Mouse (Mus musculus): Measurements from ENCODE around the gene Spint2. TPM values are rescaled to one million over a fixed set of nuclear protein-coding genes. Genes with fewer than 3 reads are reported as not detected.

Spint2 gene
- total RNA-seq, 1 experiment from 2014 or later: 2.6 TPM

DNA sequence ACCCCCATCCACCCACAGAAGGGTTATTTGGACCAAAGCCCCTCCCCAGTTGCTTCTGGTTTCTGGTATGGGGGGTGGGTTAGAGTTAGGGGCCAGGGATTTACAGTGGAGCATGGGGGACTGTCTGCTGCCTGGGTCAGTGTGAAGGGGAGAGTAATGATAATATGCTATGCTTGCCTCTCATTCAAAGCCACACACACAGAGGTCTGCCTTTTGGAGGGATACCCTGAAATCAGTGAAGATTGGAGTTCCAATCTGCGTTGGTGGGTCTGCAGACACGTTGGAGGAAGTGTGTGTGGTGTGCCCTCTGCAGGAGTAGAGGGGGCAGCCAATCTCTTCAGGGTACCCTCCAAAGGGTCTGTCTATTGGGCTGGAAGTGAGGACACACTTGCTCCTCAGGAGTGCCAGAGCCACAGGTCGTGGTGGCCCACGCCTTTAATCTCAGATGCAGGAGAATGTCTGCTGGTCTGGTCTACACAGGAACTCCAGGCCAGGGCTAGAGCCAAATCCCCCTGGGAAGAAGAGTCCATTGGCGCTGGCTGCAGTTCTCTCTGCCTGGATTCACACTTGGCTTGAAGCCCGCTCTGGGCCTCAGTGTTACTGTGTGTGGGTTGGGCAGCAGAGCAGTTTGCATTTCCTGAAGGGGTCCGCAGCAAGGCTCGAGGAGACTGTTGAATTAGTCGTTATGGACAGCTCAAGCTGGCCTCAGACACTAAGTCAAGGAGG, 23.7 kb upstream of the Spint2 start:
- no peak for ATAC-seq (replicated peaks; ENCODE audit: insufficient number of reproducible peaks, low FRiP score, low TSS enrichment, poor library complexity, severe bottlenecking)

DNA sequence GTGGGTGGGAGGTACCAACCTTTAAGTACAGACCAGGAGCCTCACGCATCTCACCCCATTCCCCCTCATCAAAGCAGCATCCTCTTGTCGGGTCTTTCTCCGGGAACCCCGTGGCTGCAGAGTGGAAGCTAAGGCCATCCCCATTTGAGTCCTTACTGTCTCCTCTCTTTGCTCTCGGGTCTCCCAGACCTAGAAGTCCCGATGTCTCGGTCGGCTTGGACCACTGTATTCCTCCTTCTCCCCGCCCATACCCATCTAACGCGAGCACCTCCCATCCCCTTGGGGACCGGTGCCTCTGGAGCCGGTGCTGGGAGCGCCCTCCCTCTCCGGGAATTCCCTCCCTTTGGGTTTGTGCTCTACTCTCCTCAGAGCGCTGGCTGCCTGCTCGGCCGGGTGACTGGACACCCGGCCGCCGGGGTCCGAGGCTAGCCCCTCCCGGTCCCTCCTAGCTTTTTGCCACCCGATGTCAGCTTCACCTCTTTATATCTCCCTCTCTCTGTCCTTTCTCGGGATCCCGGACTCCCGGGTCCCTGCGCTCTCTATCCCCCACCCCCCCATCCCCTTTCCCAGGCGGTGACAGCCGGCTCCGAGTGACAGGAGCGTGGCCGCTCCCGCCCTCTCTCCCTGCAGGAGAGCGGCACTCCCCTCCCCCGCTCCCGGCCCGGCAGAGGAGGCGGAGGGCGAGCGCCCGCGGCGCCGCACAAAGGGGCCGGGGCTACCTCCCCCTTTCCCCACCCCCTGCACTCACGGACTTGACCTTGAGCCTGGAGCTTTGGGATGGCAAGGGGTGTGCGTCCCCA, 23.0 kb upstream of the Spint2 start:
- no peak for ATAC-seq (replicated peaks; ENCODE audit: insufficient number of reproducible peaks, low FRiP score, low TSS enrichment, poor library complexity, severe bottlenecking)

GRCm38 (mm10) chr7:29303738-29304462, 22.2 kb upstream of the Spint2 start, which contains the start of gene Dpf1:
Gene Dpf1, plus strand, starts transcription at chr7:29303951.
- ATAC-seq (replicated peaks; ENCODE audit: insufficient number of reproducible peaks, low FRiP score, low TSS enrichment, poor library complexity, severe bottlenecking): 0 out of 2 replicates have a peak, but pooled peaks have one; percentile 14

DNA sequence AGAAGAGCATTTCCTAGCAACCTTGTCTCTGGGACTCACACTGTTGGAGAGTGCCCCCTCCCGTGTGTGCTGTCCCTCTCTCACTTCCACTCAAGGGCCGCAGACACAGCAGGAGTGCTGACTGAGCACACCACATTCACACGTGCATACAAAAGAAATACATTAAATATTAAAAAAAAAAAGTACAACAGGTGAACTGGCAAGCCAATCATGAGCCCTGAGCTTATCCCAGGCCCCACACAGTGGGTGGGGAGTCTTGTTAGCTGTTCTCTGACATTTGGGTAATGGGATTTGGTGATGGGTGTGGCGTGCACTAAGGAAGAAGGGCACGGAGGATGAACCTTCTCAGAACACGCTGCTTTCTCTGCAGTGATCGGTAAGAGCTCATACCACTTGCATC, 20.9 kb upstream of the Spint2 start:
- no peak for ATAC-seq (replicated peaks; ENCODE audit: insufficient number of reproducible peaks, low FRiP score, low TSS enrichment, poor library complexity, severe bottlenecking)

GRCm38 (mm10) chr7:29301127-29301566, 19.4 kb upstream of the Spint2 start:
- no peak for ATAC-seq (replicated peaks; ENCODE audit: insufficient number of reproducible peaks, low FRiP score, low TSS enrichment, poor library complexity, severe bottlenecking)

DNA sequence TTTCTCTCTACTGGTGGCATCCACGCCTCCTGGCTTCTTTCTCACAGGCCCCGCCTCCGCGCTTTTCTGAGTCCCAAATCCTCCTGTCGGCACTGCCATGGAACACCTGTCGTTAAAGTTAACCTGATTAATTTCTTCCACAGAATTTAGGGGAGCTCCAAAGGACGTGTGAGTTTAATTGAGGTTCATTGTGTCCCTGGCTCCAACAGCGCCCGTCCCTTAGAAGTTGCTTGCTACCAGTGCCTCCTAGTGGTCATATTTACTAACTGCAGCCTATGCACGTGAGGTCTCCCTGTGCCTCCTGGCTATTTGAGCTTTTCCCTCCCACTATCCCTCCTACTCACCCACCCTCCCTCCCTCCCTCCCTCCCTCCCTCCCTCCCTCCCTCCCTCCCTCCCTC, 15.3 kb upstream of the Spint2 start:
- peak; percentile 74; the same call in 1 of the 2 replicates for ATAC-seq (replicated peaks; ENCODE audit: insufficient number of reproducible peaks, low FRiP score, low TSS enrichment, poor library complexity, severe bottlenecking)

- no peak for ATAC-seq (replicated peaks; ENCODE audit: insufficient number of reproducible peaks, low FRiP score, low TSS enrichment, poor library complexity, severe bottlenecking)
Measured at GRCm38 (mm10) chr7:29295861-29296647, 14.3 kb upstream of the Spint2 start.

- ATAC-seq (replicated peaks; ENCODE audit: insufficient number of reproducible peaks, low FRiP score, low TSS enrichment, poor library complexity, severe bottlenecking): 0 out of 2 replicates have a peak, but pooled peaks have one; percentile 15
Measured at GRCm38 (mm10) chr7:29294111-29294761, 12.5 kb upstream of the Spint2 start.

DNA sequence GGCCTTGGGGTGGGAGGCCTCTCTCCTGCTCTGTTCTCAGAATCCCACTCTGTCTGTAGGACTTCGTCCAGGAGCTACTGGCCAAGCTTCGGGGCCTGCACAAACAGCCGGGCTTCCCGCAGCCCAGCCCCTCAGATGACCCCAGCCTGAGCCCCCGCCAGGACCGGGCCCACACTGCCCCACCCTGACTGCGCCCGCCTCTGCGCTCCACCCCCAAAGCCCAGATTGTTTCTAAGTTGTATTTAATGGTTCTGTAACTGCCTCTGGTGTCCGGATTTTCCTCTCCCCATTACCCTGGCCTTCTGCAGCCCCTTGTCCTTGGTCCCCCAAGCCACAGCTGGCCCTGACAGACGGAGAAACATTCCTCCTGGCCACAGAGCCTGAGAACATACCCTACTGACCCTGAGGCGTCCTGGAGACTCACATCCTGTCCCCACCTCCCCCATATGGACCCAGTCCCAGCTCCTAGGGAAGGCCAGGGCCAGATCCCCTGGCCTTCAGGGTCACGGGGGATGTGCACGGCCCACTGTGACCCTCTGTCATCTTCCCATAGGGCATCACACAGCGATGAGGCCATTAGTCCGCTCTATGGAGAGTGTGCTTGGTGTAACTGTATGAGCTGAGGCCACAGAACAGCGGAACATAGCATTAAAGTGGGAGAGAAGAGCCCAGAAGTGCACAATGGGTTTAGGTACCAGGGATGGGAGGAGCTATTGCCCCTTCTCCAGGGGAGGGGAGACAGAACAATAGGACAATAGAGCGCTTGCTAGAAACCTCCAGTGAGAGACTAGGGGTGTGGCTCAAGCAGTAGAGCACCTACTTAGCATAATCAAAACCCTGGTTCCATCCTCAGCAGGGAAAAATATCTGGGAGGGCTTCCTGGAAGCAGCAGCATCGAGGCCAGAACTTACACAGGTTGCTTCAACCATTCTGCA, 11.7 kb upstream of the Spint2 start:
- no peak for ATAC-seq (replicated peaks; ENCODE audit: insufficient number of reproducible peaks, low FRiP score, low TSS enrichment, poor library complexity, severe bottlenecking)

DNA sequence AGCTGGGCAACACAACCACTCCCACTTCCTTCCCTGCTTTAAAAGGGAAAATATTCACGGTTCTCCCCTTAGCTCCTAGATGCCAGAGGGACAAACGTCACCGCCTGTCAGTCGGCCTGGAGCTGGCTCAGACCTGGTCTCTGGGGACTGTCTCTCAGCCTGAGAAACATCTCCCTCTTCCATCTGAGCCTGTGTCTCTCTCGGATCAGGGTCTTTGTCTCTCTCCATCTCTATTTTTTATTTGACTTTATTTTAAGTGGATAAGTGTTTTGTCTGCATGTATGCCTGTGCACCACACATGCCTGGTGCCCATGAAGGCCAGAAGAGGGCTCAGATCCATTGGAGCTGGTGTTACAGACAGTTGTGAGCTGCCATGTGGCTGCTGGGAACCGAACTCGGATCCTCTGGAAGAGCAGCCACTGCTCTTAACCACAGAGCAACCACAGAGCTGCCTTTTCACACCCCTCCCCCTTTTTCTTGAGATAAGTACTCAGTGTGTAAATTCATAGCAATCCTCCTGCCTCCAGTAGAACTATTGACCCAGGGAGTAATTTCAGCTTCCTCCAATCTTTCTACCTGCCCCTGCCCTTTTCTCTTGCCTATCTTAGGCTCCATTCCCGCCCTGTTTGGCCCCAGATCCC, 10.9 kb upstream of the Spint2 start:
- ATAC-seq (replicated peaks; ENCODE audit: insufficient number of reproducible peaks, low FRiP score, low TSS enrichment, poor library complexity, severe bottlenecking): no peak

- no peak for ATAC-seq (replicated peaks; ENCODE audit: insufficient number of reproducible peaks, low FRiP score, low TSS enrichment, poor library complexity, severe bottlenecking)
Measured at GRCm38 (mm10) chr7:29291616-29292457, 10.1 kb upstream of the Spint2 start.

- ATAC-seq (replicated peaks; ENCODE audit: insufficient number of reproducible peaks, low FRiP score, low TSS enrichment, poor library complexity, severe bottlenecking): no peak
Measured at GRCm38 (mm10) chr7:29290691-29291485, 9.2 kb upstream of the Spint2 start.

DNA sequence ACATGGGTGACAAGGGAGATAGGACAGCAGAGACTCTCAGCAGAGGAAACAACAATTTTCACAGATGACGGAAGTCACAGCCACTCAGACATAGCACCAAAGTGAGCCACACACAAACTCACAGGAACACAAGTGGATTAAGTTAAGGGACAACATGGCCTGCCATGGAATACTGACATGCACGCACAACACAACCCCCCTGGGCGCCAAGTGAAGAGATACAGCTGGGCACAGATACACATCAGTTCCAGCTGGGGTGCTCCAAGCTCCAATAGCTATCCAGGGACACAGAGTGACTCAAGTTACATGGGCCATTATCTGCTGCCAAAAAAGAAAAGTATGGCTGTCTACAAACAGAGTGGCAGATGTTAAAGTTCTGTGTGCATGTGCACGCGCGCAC, 8.1 kb upstream of the Spint2 start:
- no peak for ATAC-seq (replicated peaks; ENCODE audit: insufficient number of reproducible peaks, low FRiP score, low TSS enrichment, poor library complexity, severe bottlenecking)

- 0 out of 2 replicates have a peak, but pooled peaks have one; percentile 34 for ATAC-seq (replicated peaks; ENCODE audit: insufficient number of reproducible peaks, low FRiP score, low TSS enrichment, poor library complexity, severe bottlenecking)
Measured at GRCm38 (mm10) chr7:29288942-29289638, 7.4 kb upstream of the Spint2 start, which contains the start of gene Ppp1r14a. Gene Ppp1r14a, plus strand, starts transcription at chr7:29289308.

Measured in monocyte, adult 5-6 weeks (primary cell).